Mouse (Mus musculus): Measurements from ENCODE around the gene Rpl41. TPM values are rescaled to one million over a fixed set of nuclear protein-coding genes. Genes with fewer than 3 reads are reported as not detected.
"Not testable (repeated sequence)": the region's sequence is repeated elsewhere in the genome, so short reads cannot be mapped to it uniquely, and the experiment has no call there.

Gene Rpl41
- polyA plus RNA-seq, 1 experiment: 1,655 TPM

GRCm38 (mm10) chr10:128505974-128506373, 43.1 kb downstream of the Rpl41 start:
- Histone ChIP-seq H3K36me3 (ENCODE audit: control insufficient read depth, insufficient read depth, low read length) (peaks cover 7% of the 10 kb centered on the region), H3K4me3 (ENCODE audit: low read depth, low read length) (no peak overlapping the region), H3K27ac (ENCODE audit: insufficient read depth, low read depth, low read length) (no peak overlapping the region), H3K4me1 (ENCODE audit: control insufficient read depth, insufficient read depth, insufficient read length, low read length) (peaks cover 13% of the 10 kb centered on the region), H3K27me3 (ENCODE audit: control insufficient read depth, insufficient read depth, low read length) (no peaks in the 10 kb centered on the region)
- 98% methylated on average over 14 of the region's 14 CpGs for WGBS
- TF ChIP-seq CTCF (IDR thresholded peaks at IDR 0.05; ENCODE audit: extremely low read depth, insufficient read length, insufficient replicate concordance, low read depth, low read length) (no peak), POLR2A (IDR thresholded peaks at IDR 0.05; ENCODE audit: low read depth, low read length) (no peak)

DNA sequence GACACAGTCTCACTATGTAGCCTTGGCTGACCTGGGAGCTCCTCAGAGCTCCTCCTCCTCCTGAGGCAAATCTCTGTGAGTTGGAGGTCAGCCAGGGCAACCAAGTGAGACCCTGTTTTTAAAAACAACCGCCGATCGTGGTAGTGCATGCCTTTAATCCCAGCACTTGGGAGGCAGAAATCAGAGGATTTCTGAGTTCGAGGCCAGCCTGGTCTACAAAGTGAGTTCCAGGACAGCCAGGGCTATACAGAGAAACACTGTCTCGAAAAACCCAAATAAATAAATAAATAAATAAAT, 43.8 kb downstream of the Rpl41 start:
- not testable (repeated sequence) for H3K36me3 ChIP-seq (ENCODE audit: control insufficient read depth, insufficient read depth, low read length); H3K27me3 ChIP-seq (ENCODE audit: control insufficient read depth, insufficient read depth, low read length); H3K27ac ChIP-seq (ENCODE audit: insufficient read depth, low read depth, low read length); H3K4me3 ChIP-seq (ENCODE audit: low read depth, low read length)
- 81% methylated on average over 5 of the region's 5 CpGs for WGBS
- H3K4me1 ChIP-seq (ENCODE audit: control insufficient read depth, insufficient read depth, insufficient read length, low read length): peaks cover 13% of the 10 kb centered on the region

DNA sequence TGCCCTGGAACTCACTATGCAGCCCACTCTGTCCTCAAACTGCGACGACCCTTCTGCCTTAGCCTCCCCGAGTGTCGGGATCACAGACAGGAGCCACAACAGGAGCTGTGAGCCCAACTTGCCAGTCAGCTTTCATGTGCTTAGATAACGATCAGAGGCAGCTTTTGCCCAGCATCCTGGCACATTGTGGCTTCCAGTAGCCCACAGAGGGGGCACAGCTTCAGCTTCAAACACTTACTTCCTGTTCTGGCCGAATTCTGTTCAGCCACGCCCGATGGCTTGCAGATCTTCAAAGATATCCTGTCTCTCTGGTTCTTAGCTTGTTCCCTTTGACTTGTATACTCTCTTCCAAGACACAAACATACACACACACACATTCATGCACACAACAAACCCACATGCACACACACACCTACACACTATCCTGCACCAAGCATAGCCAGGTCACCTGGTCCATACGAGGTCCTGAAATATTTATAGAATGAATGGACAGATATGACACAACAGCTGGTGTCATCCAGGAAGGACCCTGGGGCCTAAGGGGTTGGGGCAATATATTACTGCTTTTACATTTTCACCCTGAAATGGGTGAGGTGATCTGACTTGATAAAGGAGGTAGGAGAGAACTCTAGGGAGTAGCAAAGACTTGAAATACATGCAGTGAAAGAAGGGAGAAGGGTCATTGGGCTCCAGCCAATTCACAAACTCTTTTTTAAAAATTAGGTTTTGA, 44.3 kb downstream of the Rpl41 start:
- H3K27ac ChIP-seq (ENCODE audit: insufficient read depth, low read depth, low read length): peak overlapping the region; percentile 5; the same call in 1 of the 2 replicates
- no peaks in the 10 kb centered on the region for H3K27me3 ChIP-seq (ENCODE audit: control insufficient read depth, insufficient read depth, low read length)
- no peak for TF ChIP-seq POLR2A (IDR thresholded peaks at IDR 0.05; ENCODE audit: low read depth, low read length)
- TF ChIP-seq CTCF (IDR thresholded peaks at IDR 0.05; ENCODE audit: extremely low read depth, insufficient read length, insufficient replicate concordance, low read depth, low read length): no peak
- H3K4me1 ChIP-seq (ENCODE audit: control insufficient read depth, insufficient read depth, insufficient read length, low read length): peaks cover 13% of the 10 kb centered on the region
- 0 out of 2 replicates have a peak, but pooled peaks cover under 1% of the 10 kb centered on the region for H3K36me3 ChIP-seq (ENCODE audit: control insufficient read depth, insufficient read depth, low read length)
- WGBS: 36% methylated on average over 9 of the region's 9 CpGs
- no peak overlapping the region for H3K4me3 ChIP-seq (ENCODE audit: low read depth, low read length)

GRCm38 (mm10) chr10:128504012-128504411, 45.1 kb downstream of the Rpl41 start:
- Histone ChIP-seq H3K27ac (ENCODE audit: insufficient read depth, low read depth, low read length) (0 out of 2 replicates have a peak overlapping the region, but pooled peaks have one; percentile 5), H3K4me3 (ENCODE audit: low read depth, low read length) (no peak overlapping the region), H3K36me3 (ENCODE audit: control insufficient read depth, insufficient read depth, low read length) (no peaks in the 10 kb centered on the region), H3K27me3 (ENCODE audit: control insufficient read depth, insufficient read depth, low read length) (no peaks in the 10 kb centered on the region), H3K4me1 (ENCODE audit: control insufficient read depth, insufficient read depth, insufficient read length, low read length) (peaks cover 13% of the 10 kb centered on the region)
- no peak for TF ChIP-seq CTCF (IDR thresholded peaks at IDR 0.05; ENCODE audit: extremely low read depth, insufficient read length, insufficient replicate concordance, low read depth, low read length)
- TF ChIP-seq POLR2A (IDR thresholded peaks at IDR 0.05; ENCODE audit: low read depth, low read length): no peak
- WGBS: 28% methylated on average over 3 of the region's 3 CpGs

- TF ChIP-seq CTCF (IDR thresholded peaks at IDR 0.05; ENCODE audit: extremely low read depth, insufficient read length, insufficient replicate concordance, low read depth, low read length): no peak
- no peak for TF ChIP-seq POLR2A (IDR thresholded peaks at IDR 0.05; ENCODE audit: low read depth, low read length)
- WGBS: 82% methylated on average over 8 of the region's 8 CpGs
- no peaks in the 10 kb centered on the region for H3K36me3 ChIP-seq (ENCODE audit: control insufficient read depth, insufficient read depth, low read length)
- H3K27me3 ChIP-seq (ENCODE audit: control insufficient read depth, insufficient read depth, low read length): no peaks in the 10 kb centered on the region
- peaks cover 13% of the 10 kb centered on the region for H3K4me1 ChIP-seq (ENCODE audit: control insufficient read depth, insufficient read depth, insufficient read length, low read length)
- H3K27ac ChIP-seq (ENCODE audit: insufficient read depth, low read depth, low read length): no peak overlapping the region
- no peak overlapping the region for H3K4me3 ChIP-seq (ENCODE audit: low read depth, low read length)
Measured at GRCm38 (mm10) chr10:128503532-128503931, 45.6 kb downstream of the Rpl41 start.

DNA sequence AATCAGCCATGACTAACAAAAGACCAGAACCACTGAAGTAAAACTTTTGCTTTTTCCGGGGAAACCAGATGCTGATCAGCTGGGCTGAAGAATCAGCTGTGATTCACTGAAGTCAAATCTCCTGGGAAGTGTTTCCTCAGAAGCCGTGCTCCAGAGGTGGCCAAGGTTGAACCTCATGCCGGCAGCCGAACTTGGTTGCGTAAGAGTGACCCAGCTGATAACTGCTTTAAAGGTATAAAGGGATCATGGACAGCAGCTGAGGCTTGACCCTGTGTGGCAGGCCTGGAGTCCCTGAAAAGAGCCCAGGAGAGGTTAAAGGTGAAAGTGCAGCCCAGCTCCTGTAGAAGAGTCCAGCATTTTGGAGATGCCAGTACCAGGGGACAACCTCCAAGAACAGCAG, 46.8 kb downstream of the Rpl41 start:
- no peak for TF ChIP-seq CTCF (IDR thresholded peaks at IDR 0.05; ENCODE audit: extremely low read depth, insufficient read length, insufficient replicate concordance, low read depth, low read length)
- Histone ChIP-seq H3K27me3 (ENCODE audit: control insufficient read depth, insufficient read depth, low read length) (no peaks in the 10 kb centered on the region), H3K4me3 (ENCODE audit: low read depth, low read length) (no peak overlapping the region), H3K27ac (ENCODE audit: insufficient read depth, low read depth, low read length) (peak overlapping the region; percentile 66), H3K4me1 (ENCODE audit: control insufficient read depth, insufficient read depth, insufficient read length, low read length) (peaks cover 13% of the 10 kb centered on the region), H3K36me3 (ENCODE audit: control insufficient read depth, insufficient read depth, low read length) (no peaks in the 10 kb centered on the region)
- WGBS: 20% methylated on average over 5 of the region's 5 CpGs

DNA sequence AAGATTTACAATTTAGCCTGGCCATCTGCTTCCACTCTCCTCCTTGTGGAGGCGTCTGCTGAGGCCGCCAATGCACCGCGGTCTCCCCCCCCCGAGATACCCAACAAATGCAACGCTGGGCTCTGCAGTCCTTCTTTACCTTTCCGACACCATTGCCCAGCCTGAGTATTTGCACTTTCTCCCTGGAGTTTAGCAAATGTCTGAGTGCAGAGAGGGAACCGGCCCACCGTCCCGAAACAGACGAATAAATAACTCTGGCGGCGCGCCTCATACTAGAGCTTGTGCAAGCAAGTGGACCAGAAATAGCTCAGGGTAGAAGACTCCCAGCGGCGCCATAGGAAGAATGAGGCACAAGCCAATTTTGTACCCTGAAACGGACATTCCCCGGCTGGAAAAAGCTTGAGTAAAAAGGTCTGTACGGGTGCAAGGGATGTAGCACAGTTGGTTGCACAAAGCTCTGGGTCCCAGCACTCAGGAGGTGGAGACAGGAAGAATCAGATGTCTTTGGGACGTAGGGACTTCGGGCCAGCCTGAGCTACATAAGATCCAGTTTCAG, 49.9 kb downstream of the Rpl41 start:
- WGBS: under 1% methylated on average over 21 of the region's 21 CpGs
- peak overlapping the region; percentile 95 for H3K4me3 ChIP-seq (ENCODE audit: low read depth, low read length)
- no peak for TF ChIP-seq POLR2A (IDR thresholded peaks at IDR 0.05; ENCODE audit: low read depth, low read length)
- TF ChIP-seq CTCF (IDR thresholded peaks at IDR 0.05; ENCODE audit: extremely low read depth, insufficient read length, insufficient replicate concordance, low read depth, low read length): no peak
- peak overlapping the region; percentile 93 for H3K27ac ChIP-seq (ENCODE audit: insufficient read depth, low read depth, low read length)
- no peaks in the 10 kb centered on the region for H3K27me3 ChIP-seq (ENCODE audit: control insufficient read depth, insufficient read depth, low read length)
- peaks cover 14% of the 10 kb centered on the region for H3K4me1 ChIP-seq (ENCODE audit: control insufficient read depth, insufficient read depth, insufficient read length, low read length)
- no peaks in the 10 kb centered on the region for H3K36me3 ChIP-seq (ENCODE audit: control insufficient read depth, insufficient read depth, low read length)

Data from small intestine, adult 2 months (tissue).